Mouse (Mus musculus) liver, adult 2 months (tissue): ENCODE data around the gene Fam122b. TPM values are rescaled to one million over a fixed set of nuclear protein-coding genes. Genes with fewer than 3 reads are reported as not detected.
A peak's percentile ranks its signal among the peaks of the same experiment; 100 is the strongest.

Source experiments
- DNase-seq: peaks from one replicate; pipeline ENCODE4 v3.0.0-alpha.2; 2011; ENCODE audit warnings: low read depth, low spot score; ENCODE audit errors: extremely low read depth
- H3K27ac ChIP-seq: fragments of 200-500 bp; replicated peaks from 2 replicates; pipeline ENCODE4 v1.5.1; 2012; ENCODE audit warnings: low read depth, mild to moderate bottlenecking, control low read depth, inconsistent platforms, low read length; ENCODE audit not compliant: insufficient read depth
- H3K27me3 ChIP-seq: fragments of 200-500 bp; 2 replicates; pipeline ENCODE4 v1.6.1; 2012; ENCODE audit warnings: mild to moderate bottlenecking, moderate library complexity, low read length, inconsistent platforms; ENCODE audit not compliant: control insufficient read depth, insufficient read depth
- H3K36me3 ChIP-seq: fragments of 200-500 bp; 2 replicates; pipeline ENCODE4 v1.6.1; 2012; ENCODE audit warnings: low read length, inconsistent platforms; ENCODE audit not compliant: control insufficient read depth, insufficient read depth
- H3K4me1 ChIP-seq: fragments of 200-500 bp; 2 replicates; pipeline ENCODE4 v1.6.1; 2011; ENCODE audit warnings: low read length; ENCODE audit not compliant: control insufficient read depth, insufficient read depth
- H3K4me3 ChIP-seq: fragments of 200-500 bp; 2 replicates; pipeline ENCODE4 v1.5.1; 2011; ENCODE audit warnings: low read depth, mild to moderate bottlenecking, control low read depth, low read length, moderate library complexity; ENCODE audit not compliant: insufficient read depth
- H3K79me2 ChIP-seq: fragments of 200-500 bp; 2 replicates; pipeline ENCODE4 v1.6.1; 2012; ENCODE audit warnings: inconsistent platforms, mild to moderate bottlenecking, low read length, moderate library complexity; ENCODE audit not compliant: control insufficient read depth, insufficient read depth
- H3K9ac ChIP-seq: fragments of 200-500 bp; 2 replicates; pipeline ENCODE4 v1.6.1; 2012; ENCODE audit warnings: low read depth, mild to moderate bottlenecking, control low read depth, inconsistent platforms, low read length
- CTCF ChIP-seq: fragments of 200-500 bp; IDR thresholded peaks from 2 replicates; pipeline ENCODE4 v1.5.1; 2011; ENCODE audit warnings: low read depth, low read length, control low read depth
- POLR2A ChIP-seq: fragments of 200-500 bp; IDR thresholded peaks from 2 replicates; pipeline ENCODE4 v1.6.1; 2011; ENCODE audit warnings: low read length, control low read depth; ENCODE audit not compliant: insufficient read depth; ENCODE audit errors: extremely low read depth
- WGBS: fragments of 180-500 bp; shearing (Covaris S2); methylation state at CpG from one replicate; pipeline ENCODE4 v1.1.7; 2018; 5-methylcytosine and 5-hydroxymethylcytosine counted together
- polyA plus RNA-seq: library from polyadenylated mRNA; depleted of rRNA; stranded (reverse); fragments of >200 nt; gene quantifications from 2 replicates; pipeline ENCODE4 v1.2.3, GENCODE M21; 2012
- total RNA-seq: library from RNA; depleted of rRNA; stranded (reverse); fragments of >200 nt; gene quantifications from 2 replicates; pipeline ENCODE4 v1.2.3, GENCODE M21; 2014

Gene Fam122b
- total and polyA plus RNA-seq, 2 experiments, result 1.2 to 1.6 TPM

- no peak for DNase-seq
- Histone ChIP-seq H3K4me1 (no peaks in the 10 kb centered on the region), H3K27ac (no peak overlapping the region), H3K4me3 (no peak overlapping the region), H3K27me3 (no peaks in the 10 kb centered on the region), H3K9ac (no peak overlapping the region), H3K36me3 (no peaks in the 10 kb centered on the region), H3K79me2 (no peaks in the 10 kb centered on the region)
- WGBS, result 73% methylated on average over 9 of the region's 9 CpGs
- TF ChIP-seq CTCF, result no peak
Measured at GRCm38 (mm10) chrX:53266186-53266585, 3.4 kb downstream of the Fam122b start.

GRCm38 (mm10) chrX:53255195-53255594, 14.4 kb downstream of the Fam122b start:
- H3K36me3 ChIP-seq, result no peaks in the 10 kb centered on the region
- no peaks in the 10 kb centered on the region for H3K27me3 ChIP-seq
- H3K27ac ChIP-seq, result no peak overlapping the region
- TF ChIP-seq CTCF, result no peak
- TF ChIP-seq POLR2A, result no peak
- H3K4me1 ChIP-seq, result no peaks in the 10 kb centered on the region
- H3K9ac ChIP-seq, result no peak overlapping the region
- H3K4me3 ChIP-seq, result no peak overlapping the region
- peak; percentile 3 for DNase-seq
- H3K79me2 ChIP-seq, result no peaks in the 10 kb centered on the region

DNA sequence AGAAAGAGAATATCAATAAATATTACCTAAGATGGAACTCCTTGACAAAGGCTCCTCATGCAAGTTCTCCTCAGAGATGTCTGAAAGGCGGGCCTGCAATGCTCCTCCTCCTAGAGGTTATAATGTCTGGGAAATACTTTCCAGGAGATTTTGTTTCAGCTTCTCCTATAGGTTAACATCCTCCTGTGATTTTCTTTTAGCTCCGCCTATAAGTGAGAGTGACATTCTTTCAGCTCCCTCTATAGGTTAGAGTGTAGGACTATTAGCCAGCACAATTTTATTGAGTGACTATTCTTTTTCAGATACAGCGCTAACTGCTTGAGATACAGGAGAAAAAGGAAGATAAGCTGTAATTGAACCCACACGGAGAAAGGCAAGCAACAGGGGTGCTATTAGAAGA, 29.6 kb downstream of the Fam122b start, which contains the start of gene Plac1:
Plac1 (minus strand) TSS at position 101 of the 400 bp plus-strand sequence.
- Histone ChIP-seq H3K36me3 (no peaks in the 10 kb centered on the region), H3K27ac (no peak within 1 kb of the TSS), H3K9ac (no peak within 1 kb of the TSS), H3K4me3 (no peak within 1 kb of the TSS), H3K27me3 (no peaks in the 10 kb centered on the region), H3K4me1 (no peaks in the 10 kb centered on the region), H3K79me2 (no peaks in the 10 kb centered on the region)
- WGBS, result 74% methylated on average over 4 of the region's 4 CpGs
- no peak for TF ChIP-seq POLR2A
- no peak for TF ChIP-seq CTCF
- DNase-seq, result no peak

GRCm38 (mm10) chrX:53237971-53238370, 31.6 kb downstream of the Fam122b start:
- Histone ChIP-seq H3K4me1 (no peaks in the 10 kb centered on the region), H3K79me2 (no peaks in the 10 kb centered on the region), H3K9ac (no peak overlapping the region), H3K4me3 (no peak overlapping the region), H3K27me3 (no peaks in the 10 kb centered on the region), H3K27ac (no peak overlapping the region), H3K36me3 (no peaks in the 10 kb centered on the region)
- no peak for TF ChIP-seq POLR2A
- TF ChIP-seq CTCF, result peak; percentile 13; the same call in 1 of the 2 replicates
- WGBS, result 15% methylated on average over 2 of the region's 2 CpGs
- no peak for DNase-seq

DNA sequence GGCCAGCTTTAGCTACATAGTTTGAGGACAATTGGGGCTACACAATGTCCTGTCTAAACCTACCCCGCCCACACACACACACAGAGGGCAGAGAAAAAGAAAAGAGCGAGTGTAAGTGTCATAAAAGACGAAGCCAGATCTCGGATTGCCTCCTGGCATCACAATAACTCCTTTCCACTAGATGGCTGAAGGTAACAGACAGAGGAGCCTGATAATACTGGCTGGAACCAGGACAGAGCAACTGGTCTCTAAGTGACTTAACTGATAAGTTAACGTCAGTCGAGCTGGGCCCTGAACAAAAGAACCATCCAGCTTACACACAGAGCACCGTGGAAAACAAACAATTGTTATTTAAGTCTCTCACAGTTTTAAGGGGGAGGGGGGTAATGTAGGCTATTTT, 33.2 kb downstream of the Fam122b start:
- Histone ChIP-seq H3K9ac (no peak overlapping the region), H3K36me3 (no peaks in the 10 kb centered on the region), H3K4me3 (no peak overlapping the region), H3K79me2 (no peaks in the 10 kb centered on the region), H3K4me1 (no peaks in the 10 kb centered on the region), H3K27ac (no peak overlapping the region), H3K27me3 (no peaks in the 10 kb centered on the region)
- no peak for DNase-seq
- WGBS, result 73% methylated on average over 7 of the region's 7 CpGs
- TF ChIP-seq CTCF, result no peak
- no peak for TF ChIP-seq POLR2A

DNA sequence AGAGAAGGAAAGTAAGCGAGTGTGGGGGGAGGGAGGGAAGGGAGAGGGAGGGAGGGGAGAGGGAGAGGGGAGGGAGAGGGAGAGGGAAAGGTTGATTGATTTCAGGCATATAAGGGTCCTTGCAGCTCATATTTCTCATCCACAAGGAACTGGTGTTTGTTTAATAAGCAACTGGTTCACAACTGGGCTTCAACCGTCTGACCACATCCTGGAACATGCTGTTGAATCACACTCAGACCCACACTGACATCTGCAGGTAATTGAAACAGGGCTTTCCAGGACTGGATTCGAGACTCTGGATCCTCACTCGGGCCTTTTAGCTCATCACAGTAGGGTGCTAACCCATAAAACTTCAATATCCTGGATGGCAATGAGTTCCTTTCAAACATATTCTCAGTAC, 35.9 kb downstream of the Fam122b start:
- DNase-seq, result no peak
- H3K36me3 ChIP-seq, result no peaks in the 10 kb centered on the region
- no peaks in the 10 kb centered on the region for H3K4me1 ChIP-seq
- H3K27me3 ChIP-seq, result no peaks in the 10 kb centered on the region
- no peak overlapping the region for H3K4me3 ChIP-seq
- H3K79me2 ChIP-seq, result no peaks in the 10 kb centered on the region
- H3K27ac ChIP-seq, result no peak overlapping the region
- TF ChIP-seq POLR2A, result no peak
- TF ChIP-seq CTCF, result 0 out of 2 replicates have a peak, but pooled peaks have one; percentile 10
- no peak overlapping the region for H3K9ac ChIP-seq
- WGBS, result 36% methylated on average over 3 of the region's 4 CpGs
